Mouse (Mus musculus) spleen, embryonic (tissue): ENCODE results near the gene Pebp1.

ENCODE experiments used
- CTCF ChIA-PET: fragments of 350-600 bp; sonication (Branson Sonifier 250); formaldehyde crosslinking; loops from one replicate; lab custom pipeline; 2022; lab: Charles Lee

Pebp1 gene

DNA sequence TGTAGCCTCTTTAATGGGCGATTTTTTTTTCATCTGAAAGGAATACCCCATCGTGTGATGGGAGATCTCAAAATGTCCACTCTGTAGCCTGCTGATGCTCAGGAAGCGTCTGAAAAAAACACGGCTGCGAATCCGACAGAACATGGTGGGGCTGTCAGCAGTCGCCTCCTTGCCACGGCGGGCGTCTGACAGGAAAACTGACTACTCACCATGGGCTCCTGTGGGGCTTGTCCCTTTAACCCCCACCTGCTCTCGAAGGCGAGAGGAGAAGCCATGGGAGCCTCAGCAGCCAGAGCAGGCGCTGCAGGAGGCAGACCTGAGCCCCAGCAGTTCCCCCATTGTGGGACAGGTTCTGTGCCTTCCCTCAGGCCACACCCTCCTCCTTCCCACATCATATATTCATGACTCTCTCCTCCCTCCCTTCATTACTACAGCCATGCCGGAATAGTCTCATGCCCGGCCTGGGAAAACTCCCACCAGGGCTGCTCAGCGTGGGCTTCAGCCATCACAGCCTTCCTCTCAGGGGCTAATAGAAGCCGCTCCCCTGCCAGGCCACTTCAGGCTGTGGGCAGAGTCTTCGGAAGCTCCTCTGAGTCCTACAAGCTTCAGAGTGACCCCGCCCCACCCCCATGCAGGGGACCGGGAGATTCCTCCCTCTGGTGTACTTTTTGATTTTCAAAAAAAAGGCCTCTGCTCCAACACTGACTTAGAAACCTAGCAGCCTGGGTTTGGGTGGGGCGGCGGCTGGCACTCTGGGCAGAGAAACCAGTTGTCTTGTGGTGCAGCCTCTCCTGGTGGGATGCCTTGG lies 44.5 kb downstream of the Pebp1 start:
- CTCF ChIA-PET = interaction anchor here (0.6 kb wide), 1 partner anchor 129 kb away, joined by 3 read pairs; no protein-coding TSS in a partner anchor

- CTCF ChIA-PET = interaction anchor here (0.6 kb wide), 2 partner anchors 9 to 130 kb away, joined by 3 read pairs; no protein-coding TSS in a partner anchor
These were observed 45.4 kb downstream of the Pebp1 start for GRCm38 (mm10) chr5:117241935-117242531.

GRCm38 (mm10) chr5:117240761-117241322 lies 46.6 kb downstream of the Pebp1 start:
- CTCF ChIA-PET = no interaction called here

DNA sequence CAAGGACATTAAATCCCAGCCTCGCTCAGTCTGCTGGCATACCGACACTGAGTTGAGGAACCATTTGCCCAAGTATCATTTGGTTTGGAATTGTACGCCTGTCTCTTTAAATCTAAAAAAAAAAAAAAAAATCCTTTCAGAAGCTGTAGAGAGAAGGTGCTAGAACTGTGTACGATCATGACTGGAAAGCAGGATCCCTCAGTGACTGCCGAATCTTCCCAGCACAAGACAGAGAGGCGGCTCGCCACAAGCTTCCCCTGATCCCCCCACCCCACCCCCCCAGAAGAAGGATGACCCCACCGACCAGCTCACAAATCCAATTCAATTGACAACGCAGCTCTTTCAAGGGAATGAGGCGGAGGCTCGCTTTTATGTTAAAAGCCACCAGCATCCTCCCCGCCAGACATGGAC lies 47.1 kb downstream of the Pebp1 start:
- CTCF ChIA-PET = interaction anchor here (0.7 kb wide), 1 partner anchor 20 kb away, joined by 4 read pairs; no protein-coding TSS in a partner anchor

DNA sequence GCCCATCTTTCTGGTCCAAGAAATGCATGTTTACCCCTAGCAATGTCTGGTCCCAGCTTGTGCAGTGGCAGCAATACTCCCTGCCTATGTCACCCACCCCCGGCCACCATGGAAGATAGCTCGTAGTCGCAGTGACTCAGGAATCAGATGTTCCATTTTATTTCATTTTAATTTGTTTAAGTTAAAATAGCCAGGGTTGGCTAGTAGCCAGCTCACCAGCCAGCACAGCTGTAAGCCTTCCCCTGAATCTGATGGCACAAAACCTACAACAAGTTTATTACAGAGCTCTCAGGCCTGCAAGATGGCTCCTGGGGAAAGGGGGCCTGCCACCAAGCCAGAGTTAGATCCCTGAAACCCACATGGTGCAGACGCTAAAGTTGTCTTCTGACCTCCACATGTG lies 48.3 kb downstream of the Pebp1 start:
- CTCF ChIA-PET = no interaction called here

- CTCF ChIA-PET = no interaction called here
These were observed 50.9 kb downstream of the Pebp1 start for GRCm38 (mm10) chr5:117236540-117236939.
